Mouse (Mus musculus): ENCODE data around the gene Arhgef39. TPM values are rescaled to one million over a fixed set of nuclear protein-coding genes. Genes with fewer than 3 reads are reported as not detected.

The Arhgef39 gene
- total RNA-seq (2017): 0.97 to 3.4 TPM (median 2.1 TPM) in 3 replicates

GRCm38 (mm10) chr4:43499407-43500333 lies at the start of gene Arhgef39:
Gene Arhgef39 (minus strand): TSS chr4:43499695.
- ATAC-seq (replicated peaks; ENCODE audit: insufficient number of reproducible peaks, low FRiP score, low TSS enrichment, poor library complexity, severe bottlenecking): peak; percentile 20; the same call in 1 of the 2 replicates

GRCm38 (mm10) chr4:43549055-43549454 lies 49.6 kb upstream of the Arhgef39 start:
- ATAC-seq (replicated peaks; ENCODE audit: insufficient number of reproducible peaks, low FRiP score, low TSS enrichment, poor library complexity, severe bottlenecking): no peak

GRCm38 (mm10) chr4:43547160-43547559 lies 47.7 kb upstream of the Arhgef39 start:
- peak; percentile 57; the same call in 1 of the 2 replicates for ATAC-seq (replicated peaks; ENCODE audit: insufficient number of reproducible peaks, low FRiP score, low TSS enrichment, poor library complexity, severe bottlenecking)

GRCm38 (mm10) chr4:43546375-43547047 lies 47.0 kb upstream of the Arhgef39 start:
- no peak for ATAC-seq (replicated peaks; ENCODE audit: insufficient number of reproducible peaks, low FRiP score, low TSS enrichment, poor library complexity, severe bottlenecking)

- ATAC-seq (replicated peaks; ENCODE audit: insufficient number of reproducible peaks, low FRiP score, low TSS enrichment, poor library complexity, severe bottlenecking): no peak
Measured at GRCm38 (mm10) chr4:43542044-43542443, 42.5 kb upstream of the Arhgef39 start.

- no peak for ATAC-seq (replicated peaks; ENCODE audit: insufficient number of reproducible peaks, low FRiP score, low TSS enrichment, poor library complexity, severe bottlenecking)
Measured at GRCm38 (mm10) chr4:43536031-43536430, 36.5 kb upstream of the Arhgef39 start.

GRCm38 (mm10) chr4:43535628-43536027 lies 36.1 kb upstream of the Arhgef39 start:
- ATAC-seq (replicated peaks; ENCODE audit: insufficient number of reproducible peaks, low FRiP score, low TSS enrichment, poor library complexity, severe bottlenecking): no peak

GRCm38 (mm10) chr4:43533270-43533669 lies 33.8 kb upstream of the Arhgef39 start:
- ATAC-seq (replicated peaks; ENCODE audit: insufficient number of reproducible peaks, low FRiP score, low TSS enrichment, poor library complexity, severe bottlenecking): no peak

GRCm38 (mm10) chr4:43530581-43530980 lies 31.1 kb upstream of the Arhgef39 start:
- peak; percentile 65 for ATAC-seq (replicated peaks; ENCODE audit: insufficient number of reproducible peaks, low FRiP score, low TSS enrichment, poor library complexity, severe bottlenecking)

GRCm38 (mm10) chr4:43530081-43530501 lies 30.6 kb upstream of the Arhgef39 start:
- no peak; the same call in 1 of the 2 replicates for ATAC-seq (replicated peaks; ENCODE audit: insufficient number of reproducible peaks, low FRiP score, low TSS enrichment, poor library complexity, severe bottlenecking)

GRCm38 (mm10) chr4:43528487-43528886 lies 29.0 kb upstream of the Arhgef39 start:
- no peak for ATAC-seq (replicated peaks; ENCODE audit: insufficient number of reproducible peaks, low FRiP score, low TSS enrichment, poor library complexity, severe bottlenecking)

- no peak for ATAC-seq (replicated peaks; ENCODE audit: insufficient number of reproducible peaks, low FRiP score, low TSS enrichment, poor library complexity, severe bottlenecking)
Measured at GRCm38 (mm10) chr4:43527880-43528279, 28.4 kb upstream of the Arhgef39 start.

- peak; percentile 36; the same call in 1 of the 2 replicates for ATAC-seq (replicated peaks; ENCODE audit: insufficient number of reproducible peaks, low FRiP score, low TSS enrichment, poor library complexity, severe bottlenecking)
Measured at GRCm38 (mm10) chr4:43519956-43520355, 20.5 kb upstream of the Arhgef39 start.

GRCm38 (mm10) chr4:43519551-43519950 lies 20.1 kb upstream of the Arhgef39 start:
- ATAC-seq (replicated peaks; ENCODE audit: insufficient number of reproducible peaks, low FRiP score, low TSS enrichment, poor library complexity, severe bottlenecking): no peak

GRCm38 (mm10) chr4:43515764-43516708 lies 16.5 kb upstream of the Arhgef39 start:
- no peak for ATAC-seq (replicated peaks; ENCODE audit: insufficient number of reproducible peaks, low FRiP score, low TSS enrichment, poor library complexity, severe bottlenecking)

GRCm38 (mm10) chr4:43513791-43514190 lies 14.3 kb upstream of the Arhgef39 start:
- no peak for ATAC-seq (replicated peaks; ENCODE audit: insufficient number of reproducible peaks, low FRiP score, low TSS enrichment, poor library complexity, severe bottlenecking)

- no peak for ATAC-seq (replicated peaks; ENCODE audit: insufficient number of reproducible peaks, low FRiP score, low TSS enrichment, poor library complexity, severe bottlenecking)
Measured at GRCm38 (mm10) chr4:43513300-43513699, 13.8 kb upstream of the Arhgef39 start.

GRCm38 (mm10) chr4:43512653-43513052 lies 13.2 kb upstream of the Arhgef39 start:
- ATAC-seq (replicated peaks; ENCODE audit: insufficient number of reproducible peaks, low FRiP score, low TSS enrichment, poor library complexity, severe bottlenecking): no peak
